Mouse (Mus musculus): ENCODE measurements around the gene Prss37. TPM values are rescaled to one million over a fixed set of nuclear protein-coding genes. Genes with fewer than 3 reads are reported as not detected.
A peak's percentile ranks its signal among the peaks of the same experiment; 100 is the strongest.

Gene Prss37
- polyA plus RNA-seq, 1 experiment from 2014 or later: not detected

- ATAC-seq (ENCODE audit: insufficient read depth, low FRiP score, low TSS enrichment): peak; percentile 95
- Histone ChIP-seq H3K4me2 (ENCODE audit: low read depth) (peak within 1 kb of the TSS; percentile 73), H3K9me3 (ENCODE audit: control insufficient read depth, low read length) (no peaks in the 10 kb centered on the region), H3K4me1 (ENCODE audit: control insufficient read depth, insufficient read depth, low read length) (peaks cover 4% of the 10 kb centered on the region; the same call in 1 of the 2 replicates), H3K9ac (ENCODE audit: low read length) (peak within 1 kb of the TSS; percentile 97), H3K27me3 (ENCODE audit: control insufficient read depth, insufficient read depth, low read length) (no peaks in the 10 kb centered on the region), H3K36me3 (ENCODE audit: control insufficient read depth, insufficient read depth, low read length) (no peaks in the 10 kb centered on the region; the same call in 1 of the 2 replicates), H3K4me3 (ENCODE audit: low read depth, low read length) (peak within 1 kb of the TSS; percentile 75), H3K27ac (ENCODE audit: low read depth, low read length) (peak within 1 kb of the TSS; percentile 93)
- WGBS: under 1% methylated on average over 54 of the region's 54 CpGs
- peak; percentile 95 for DNase-seq (ENCODE audit: low spot score)
Measured at GRCm38 (mm10) chr6:40470916-40471719, 48.2 kb downstream of the Prss37 start, which contains the start of gene Ssbp1. TSS of gene Ssbp1 (plus strand) at chr6:40471352.

DNA sequence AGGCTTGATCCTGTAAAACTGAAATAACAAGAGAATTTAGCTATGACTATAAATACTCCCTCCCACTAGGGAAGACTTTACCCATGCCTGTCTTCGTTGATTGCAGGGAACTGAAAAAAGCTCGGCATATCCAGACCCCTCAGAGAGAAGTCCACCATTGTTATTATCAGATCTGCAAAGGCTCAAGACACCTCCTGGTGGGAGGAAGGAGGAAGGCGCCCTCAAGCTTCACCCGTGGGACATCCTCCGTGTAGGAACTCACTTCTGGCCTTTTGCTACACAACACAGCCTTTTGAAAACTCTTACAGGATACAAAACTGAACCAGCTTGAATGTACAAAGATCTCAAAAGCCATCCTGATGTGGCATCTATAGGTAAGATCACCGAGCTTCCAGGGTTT, 53.6 kb downstream of the Prss37 start:
- H3K9ac ChIP-seq (ENCODE audit: low read length): no peak overlapping the region
- no peak overlapping the region for H3K27ac ChIP-seq (ENCODE audit: low read depth, low read length)
- H3K4me3 ChIP-seq (ENCODE audit: low read depth, low read length): no peak overlapping the region
- H3K4me1 ChIP-seq (ENCODE audit: control insufficient read depth, insufficient read depth, low read length): no peaks in the 10 kb centered on the region
- no peak overlapping the region for H3K4me2 ChIP-seq (ENCODE audit: low read depth)
- DNase-seq (ENCODE audit: low spot score) (no peak), ATAC-seq (ENCODE audit: insufficient read depth, low FRiP score, low TSS enrichment) (no peak)
- H3K27me3 ChIP-seq (ENCODE audit: control insufficient read depth, insufficient read depth, low read length): no peaks in the 10 kb centered on the region
- no peaks in the 10 kb centered on the region for H3K36me3 ChIP-seq (ENCODE audit: control insufficient read depth, insufficient read depth, low read length)
- no peaks in the 10 kb centered on the region for H3K9me3 ChIP-seq (ENCODE audit: control insufficient read depth, low read length)
- WGBS: 63% methylated on average over 6 of the region's 6 CpGs

Other genes with a start within 250 kb of the Prss37 start
- gene Agk, start 194.3 kb downstream of the Prss37 start, polyA plus RNA-seq (2014; fragmentation: Nextera tagmentation; extraction: Ambion mirVana): 42.3 and 44.0 TPM in 2 replicates
- 15.6 and 15.7 TPM in 2 replicates for gene E330009J07Rik, start 83.4 kb downstream of the Prss37 start, polyA plus RNA-seq (2014; fragmentation: Nextera tagmentation; extraction: Ambion mirVana)
- gene Wee2, start 80.4 kb downstream of the Prss37 start, polyA plus RNA-seq (2014; fragmentation: Nextera tagmentation; extraction: Ambion mirVana): 0.08 and 0.16 TPM in 2 replicates
- 149 and 156 TPM in 2 replicates for gene Ssbp1, start 48.2 kb downstream of the Prss37 start, polyA plus RNA-seq (2014; fragmentation: Nextera tagmentation; extraction: Ambion mirVana)
- not detected in 2 replicates for gene Tas2r137, start 28.3 kb downstream of the Prss37 start, polyA plus RNA-seq (2014; fragmentation: Nextera tagmentation; extraction: Ambion mirVana)
- gene Tas2r108, start 26.0 kb downstream of the Prss37 start, polyA plus RNA-seq (2014; fragmentation: Nextera tagmentation; extraction: Ambion mirVana): not detected in 2 replicates
- not detected in 2 replicates for gene Olfr461, start 35.5 kb upstream of the Prss37 start, polyA plus RNA-seq (2014; fragmentation: Nextera tagmentation; extraction: Ambion mirVana)
- not detected in 2 replicates for gene Olfr460, start 50.0 kb upstream of the Prss37 start, polyA plus RNA-seq (2014; fragmentation: Nextera tagmentation; extraction: Ambion mirVana)
- gene Clec5a, start 66.3 kb upstream of the Prss37 start, polyA plus RNA-seq (2014; fragmentation: Nextera tagmentation; extraction: Ambion mirVana): 0.18 and 0.41 TPM in 2 replicates
- not detected in 2 replicates for gene Tas2r138, start 93.8 kb upstream of the Prss37 start, polyA plus RNA-seq (2014; fragmentation: Nextera tagmentation; extraction: Ambion mirVana)
- 0.08 and 0.13 TPM in 2 replicates for gene Mgam, start 109.3 kb upstream of the Prss37 start, polyA plus RNA-seq (2014; fragmentation: Nextera tagmentation; extraction: Ambion mirVana)